ENCODE assay signal across 8 mouse cellular contexts in genomic region chr2:93470127-93470526, GRCm38 (mm10). TPM values are rescaled to one million over a fixed set of nuclear protein-coding genes. Genes with fewer than 3 reads are reported as not detected.
DNase-seq lines count a peak whose midpoint lies in the region; ATAC-seq and TF ChIP-seq lines count a peak whose summit lies in the region.

No protein-coding gene starts in this region.

- no peak overlapping the region for H3K27ac ChIP-seq in hindbrain, embryonic 14.5 days
- H3K27ac ChIP-seq in limb, embryonic 14.5 days (replicated peaks; ENCODE audit: low read depth, low read length) = no peak overlapping the region
- no peak overlapping the region for H3K27ac ChIP-seq in midbrain, embryonic 12.5 days (replicated peaks)

- H3K9ac ChIP-seq in hindbrain, embryonic 14.5 days = no peak overlapping the region
- H3K9ac ChIP-seq in limb, embryonic 14.5 days (ENCODE audit: low read depth, low read length, severe bottlenecking) = peak overlapping the region; percentile 18; the same call in 1 of the 2 replicates
- peak overlapping the region; percentile 25; the same call in 1 of the 2 replicates for H3K9ac ChIP-seq in midbrain, embryonic 12.5 days (replicated peaks)

- DNase-seq in MN1 (ENCODE audit: low spot score) = peak; percentile 74
- DNase-seq in brain, adult 2 months (ENCODE audit: low read depth, low spot score) = peak; percentile 72
- peak; percentile 39 to 56 for DNase-seq in gastrocnemius, adult 8-10 months (ENCODE audit: low spot score in 2 of 2)
- DNase-seq in hindbrain, embryonic 14.5 days (ENCODE audit: low spot score) = peak; percentile 35
- peak; percentile 82 for DNase-seq in limb, embryonic 14.5 days (ENCODE audit: low spot score)
- peak; percentile 75 for DNase-seq in testis, postnatal 10 days (ENCODE audit: low spot score)
- no peak for DNase-seq in spleen, postnatal 14 days (ENCODE audit: low spot score in 2 of 2)

- H3K9me3 ChIP-seq in hindbrain, embryonic 14.5 days (ENCODE audit: control insufficient read depth, low read length) = no peaks in the 10 kb centered on the region
- H3K9me3 ChIP-seq in limb, embryonic 14.5 days (ENCODE audit: control insufficient read depth, low read length) = no peaks in the 10 kb centered on the region
- H3K9me3 ChIP-seq in midbrain, embryonic 12.5 days = no peaks in the 10 kb centered on the region

- no peak for ATAC-seq in hindbrain, embryonic 14.5 days (ENCODE audit: low FRiP score)
- ATAC-seq in limb, embryonic 14.5 days (ENCODE audit: low FRiP score, low read depth) = peak; percentile 74
- ATAC-seq in midbrain, embryonic 12.5 days (ENCODE audit: low FRiP score, low read depth) = 0 out of 2 replicates have a peak, but pooled peaks have one; percentile 35

- H3K4me1 ChIP-seq in hindbrain, embryonic 14.5 days (replicated peaks; ENCODE audit: control insufficient read depth, insufficient read depth, low read length) = peaks cover 3% of the 10 kb centered on the region; the same call in 1 of the 2 replicates
- H3K4me1 ChIP-seq in limb, embryonic 14.5 days (ENCODE audit: control insufficient read depth, insufficient read depth, low read length) = peaks cover 11% of the 10 kb centered on the region
- peaks cover 12% of the 10 kb centered on the region for H3K4me1 ChIP-seq in midbrain, embryonic 12.5 days

- 0 out of 2 replicates have a peak overlapping the region, but pooled peaks have one; percentile 1 for H3K4me3 ChIP-seq in hindbrain, embryonic 14.5 days (replicated peaks; ENCODE audit: low read length)
- peak overlapping the region; percentile 23 for H3K4me3 ChIP-seq in limb, embryonic 14.5 days (replicated peaks; ENCODE audit: low read length)
- peak overlapping the region; percentile 23 for H3K4me3 ChIP-seq in midbrain, embryonic 12.5 days

- no peaks in the 10 kb centered on the region for H3K36me3 ChIP-seq in hindbrain, embryonic 14.5 days (replicated peaks; ENCODE audit: control insufficient read depth, insufficient read depth)
- H3K36me3 ChIP-seq in limb, embryonic 14.5 days (ENCODE audit: control insufficient read depth, insufficient read depth, low read length) = no peaks in the 10 kb centered on the region
- no peaks in the 10 kb centered on the region for H3K36me3 ChIP-seq in midbrain, embryonic 12.5 days

- peak overlapping the region; percentile 38 for H3K4me2 ChIP-seq in hindbrain, embryonic 14.5 days (replicated peaks)
- peak overlapping the region; percentile 47 for H3K4me2 ChIP-seq in limb, embryonic 14.5 days (replicated peaks; ENCODE audit: low read depth, low read length, severe bottlenecking)
- H3K4me2 ChIP-seq in midbrain, embryonic 12.5 days (replicated peaks) = peak overlapping the region; percentile 44

- TF ChIP-seq POLR2A in limb, embryonic 14.5 days (IDR thresholded peaks at IDR 0.05; ENCODE audit: borderline replicate concordance, extremely low read depth, insufficient read depth, insufficient read length) = no peak

- no peaks in the 10 kb centered on the region for H3K27me3 ChIP-seq in hindbrain, embryonic 14.5 days (ENCODE audit: control insufficient read depth, insufficient read depth, low read length)
- no peaks in the 10 kb centered on the region for H3K27me3 ChIP-seq in limb, embryonic 14.5 days (ENCODE audit: control insufficient read depth, insufficient read depth, low read length)
- peaks cover 31% of the 10 kb centered on the region for H3K27me3 ChIP-seq in midbrain, embryonic 12.5 days

- under 1% methylated on average over 9 of the region's 9 CpGs for WGBS in hindbrain, embryonic 14.5 days
- 4% methylated on average over 9 of the region's 9 CpGs for WGBS in limb, embryonic 14.5 days
- WGBS in midbrain, embryonic 12.5 days = 0% methylated on average over 9 of the region's 9 CpGs

RNA-seq across cellular contexts. Expression of gene Cd82, which starts 7.2 kb away (rescaled TPM):
- 10 to 100 TPM in 1 of 4 experiments, 1 to 10 TPM in 3; 7.6 to 10.1 (median 9.8) TPM for total RNA-seq in gastrocnemius, adult 8-10 months (2022)
- polyA plus RNA-seq in hindbrain, embryonic 14.5 days (2014; fragmentation: Nextera tagmentation; extraction: Ambion mirVana) = 14.2 and 20.0 TPM in 2 replicates
- polyA plus RNA-seq in limb, embryonic 14.5 days (2012; rRNA removed) = 52.3 and 56.6 TPM in 2 replicates
- 26.7 and 32.9 TPM in 2 replicates for polyA plus RNA-seq in limb, embryonic 14.5 days (2014; fragmentation: Nextera tagmentation; extraction: Ambion mirVana)
- 8.5 and 8.8 TPM in 2 replicates for polyA plus RNA-seq in midbrain, embryonic 12.5 days (2016; fragmentation: Nextera tagmentation; extraction: Ambion mirVana)

Comparison
In these comparisons a context has a peak if more than half of its experiments do, and no peak if none do; other contexts are left out.
1. DNase-seq: peak in MN1 (single experiment), brain, adult 2 months (single experiment), gastrocnemius, adult 8-10 months (2 of 2), hindbrain, embryonic 14.5 days (single experiment), limb, embryonic 14.5 days (single experiment) and testis, postnatal 10 days (single experiment); none in spleen, postnatal 14 days (0 of 2).
2. Peak in every context shown above with its lines, with median percentiles within 50 percentile points of each other: H3K4me2 ChIP-seq and H3K4me3 ChIP-seq.